Comparison of ENCODE assay signal across 10 mouse cellular contexts in the genomic region with DNA sequence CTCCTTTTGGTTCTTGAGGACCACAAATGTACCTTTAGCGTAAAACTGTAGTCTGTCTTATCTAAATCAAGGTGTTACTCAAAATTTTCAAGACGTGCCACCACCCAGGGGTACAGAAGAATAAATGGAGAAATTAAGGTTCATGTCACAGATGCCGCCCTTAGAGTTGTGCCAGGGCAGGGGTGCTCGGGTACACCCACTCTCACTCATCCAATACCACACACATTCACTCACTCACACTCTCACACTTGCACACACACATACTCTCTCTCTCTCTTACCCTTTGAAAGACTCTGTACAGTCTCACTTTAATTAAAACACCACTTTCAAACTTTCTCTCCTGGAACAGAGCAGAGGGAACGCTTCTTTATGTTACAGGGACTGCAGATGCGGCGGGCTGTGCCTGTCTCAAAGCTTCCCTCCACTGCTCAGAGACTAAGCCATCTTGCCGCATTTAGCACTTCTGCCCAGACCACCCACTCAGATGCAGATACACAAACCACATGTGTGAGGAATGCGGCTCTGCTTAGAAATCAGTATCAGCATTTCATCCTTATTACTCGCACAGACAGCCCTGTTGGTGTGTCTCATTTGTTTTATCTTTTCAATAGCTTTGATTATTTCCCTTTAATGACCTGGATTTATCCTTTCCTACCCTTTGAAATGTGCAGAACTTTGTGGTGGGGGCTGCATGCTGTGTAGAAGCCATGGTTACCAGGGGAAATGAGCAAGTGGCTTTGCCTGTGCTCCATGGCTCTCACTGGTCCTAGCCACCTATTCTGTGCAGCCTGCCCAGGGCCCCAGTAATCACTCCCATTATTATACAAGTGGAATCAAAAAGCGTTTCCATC.
DNase-seq lines count a peak whose midpoint lies in the region; ATAC-seq and TF ChIP-seq lines count a peak whose summit lies in the region.
"Had no signal": no experiment of that assay in that cellular context is flagged by ENCODE, and none has a peak within 500 bp of the region (broad histone marks: within the 10 kb centered on the region; RNA-seq: fewer than 3 reads in every experiment).

No protein-coding gene starts in this region.

- peaks cover under 1% of the 10 kb centered on the region; the same call in 1 of the 2 replicates for H3K36me3 ChIP-seq in heart, embryonic 13.5 days
- peaks cover 1% of the 10 kb centered on the region; the same call in 1 of the 2 replicates for H3K36me3 ChIP-seq in embryonic facial prominence, embryonic 12.5 days
- H3K36me3 ChIP-seq in hindbrain, postnatal 0 days (ENCODE audit: insufficient read depth, low read length), result peaks cover under 1% of the 10 kb centered on the region; the same call in 1 of the 2 replicates
- H3K36me3 ChIP-seq in neural tube, embryonic 12.5 days, result peaks cover under 1% of the 10 kb centered on the region; the same call in 1 of the 2 replicates

- no peak for ATAC-seq in heart, embryonic 13.5 days (ENCODE audit: extremely low read depth, insufficient number of reproducible peaks, low FRiP score, low TSS enrichment)
- ATAC-seq in embryonic facial prominence, embryonic 12.5 days (ENCODE audit: insufficient number of reproducible peaks, insufficient read depth, low FRiP score, low TSS enrichment), result peak; percentile 69; the same call in 1 of the 2 replicates
- peak; percentile 80 for ATAC-seq in hindbrain, postnatal 0 days
- peak; percentile 92 for ATAC-seq in neural tube, embryonic 12.5 days (ENCODE audit: low FRiP score, low read depth)
- ATAC-seq in erythroid progenitor cell, adult 5-6 weeks (replicated peaks; ENCODE audit: low FRiP score, poor library complexity, severe bottlenecking), result no peak

- H3K4me1 ChIP-seq in heart, embryonic 13.5 days, result peaks cover 27% of the 10 kb centered on the region
- H3K4me1 ChIP-seq in embryonic facial prominence, embryonic 12.5 days, result peaks cover 15% of the 10 kb centered on the region
- H3K4me1 ChIP-seq in hindbrain, postnatal 0 days (ENCODE audit: insufficient read depth, low read length), result no peaks in the 10 kb centered on the region
- H3K4me1 ChIP-seq in neural tube, embryonic 12.5 days, result peaks cover 9% of the 10 kb centered on the region

- H3K4me2 ChIP-seq in heart, embryonic 13.5 days, result no peak overlapping the region
- H3K4me2 ChIP-seq in embryonic facial prominence, embryonic 12.5 days (replicated peaks), result no peak overlapping the region
- H3K4me2 ChIP-seq in hindbrain, postnatal 0 days (ENCODE audit: low read depth, low read length), result no peak overlapping the region
- no peak overlapping the region for H3K4me2 ChIP-seq in neural tube, embryonic 12.5 days (replicated peaks)

- no peak for TF ChIP-seq CTCF in hindbrain, postnatal 0 days (IDR thresholded peaks at IDR 0.05; ENCODE audit: low read depth)

- H3K9me3 ChIP-seq in heart, embryonic 13.5 days, result no peaks in the 10 kb centered on the region
- no peaks in the 10 kb centered on the region for H3K9me3 ChIP-seq in embryonic facial prominence, embryonic 12.5 days
- H3K9me3 ChIP-seq in hindbrain, postnatal 0 days (ENCODE audit: low read length), result no peaks in the 10 kb centered on the region
- H3K9me3 ChIP-seq in neural tube, embryonic 12.5 days, result no peaks in the 10 kb centered on the region

- peak overlapping the region; percentile 21; the same call in 1 of the 2 replicates for H3K9ac ChIP-seq in heart, embryonic 13.5 days
- H3K9ac ChIP-seq in embryonic facial prominence, embryonic 12.5 days, result no peak overlapping the region
- no peak overlapping the region for H3K9ac ChIP-seq in hindbrain, postnatal 0 days (replicated peaks; ENCODE audit: low read length)
- H3K9ac ChIP-seq in neural tube, embryonic 12.5 days, result no peak overlapping the region

- DNase-seq in heart, adult 8-10 months (ENCODE audit: low spot score), result no peak
- no peak for DNase-seq in hindbrain, postnatal 0 days (ENCODE audit: low spot score)
- no peak for DNase-seq in cerebellum, adult 11 months
- DNase-seq in urinary bladder, adult 18-20 months (ENCODE audit: low spot score in 2 of 2), result no peak
- DNase-seq: adrenal gland, adult 8-10 months; kidney, adult 18-20 months had no signal

- no peaks in the 10 kb centered on the region for H3K27me3 ChIP-seq in heart, embryonic 13.5 days (replicated peaks)
- H3K27me3 ChIP-seq in embryonic facial prominence, embryonic 12.5 days, result no peaks in the 10 kb centered on the region
- H3K27me3 ChIP-seq in hindbrain, postnatal 0 days (ENCODE audit: insufficient read depth, low read length), result no peaks in the 10 kb centered on the region
- no peaks in the 10 kb centered on the region for H3K27me3 ChIP-seq in neural tube, embryonic 12.5 days (replicated peaks)

- H3K4me3 ChIP-seq in heart, embryonic 13.5 days, result no peak overlapping the region
- no peak overlapping the region for H3K4me3 ChIP-seq in embryonic facial prominence, embryonic 12.5 days
- no peak overlapping the region for H3K4me3 ChIP-seq in hindbrain, postnatal 0 days (ENCODE audit: low read length)
- no peak overlapping the region for H3K4me3 ChIP-seq in neural tube, embryonic 12.5 days

- no peak overlapping the region for H3K27ac ChIP-seq in heart, embryonic 13.5 days (replicated peaks)
- H3K27ac ChIP-seq in embryonic facial prominence, embryonic 12.5 days, result peak overlapping the region; percentile 66
- H3K27ac ChIP-seq in hindbrain, postnatal 0 days, result no peak overlapping the region
- H3K27ac ChIP-seq in neural tube, embryonic 12.5 days, result no peak overlapping the region

- 43% methylated on average over 11 of the region's 11 CpGs for WGBS in heart, embryonic 13.5 days
- WGBS in embryonic facial prominence, embryonic 12.5 days, result 32% methylated on average over 11 of the region's 11 CpGs
- WGBS in hindbrain, postnatal 0 days, result 36% methylated on average over 11 of the region's 11 CpGs
- 35% methylated on average over 11 of the region's 11 CpGs for WGBS in neural tube, embryonic 12.5 days

Comparison
In these comparisons a context has a peak if more than half of its experiments do, and no peak if none do; other contexts are left out.
1. ATAC-seq: peak in embryonic facial prominence, embryonic 12.5 days (single experiment), hindbrain, postnatal 0 days (single experiment) and neural tube, embryonic 12.5 days (single experiment); none in heart, embryonic 13.5 days (single experiment) and erythroid progenitor cell, adult 5-6 weeks (single experiment).